Mouse (Mus musculus): Measurements from ENCODE around the gene Pbrm1. TPM values are rescaled to one million over a fixed set of nuclear protein-coding genes. Genes with fewer than 3 reads are reported as not detected.

Pbrm1 gene
- total and polyA plus RNA-seq, 3 experiments = 28.7 to 62.0 (median 32.4) TPM

DNA sequence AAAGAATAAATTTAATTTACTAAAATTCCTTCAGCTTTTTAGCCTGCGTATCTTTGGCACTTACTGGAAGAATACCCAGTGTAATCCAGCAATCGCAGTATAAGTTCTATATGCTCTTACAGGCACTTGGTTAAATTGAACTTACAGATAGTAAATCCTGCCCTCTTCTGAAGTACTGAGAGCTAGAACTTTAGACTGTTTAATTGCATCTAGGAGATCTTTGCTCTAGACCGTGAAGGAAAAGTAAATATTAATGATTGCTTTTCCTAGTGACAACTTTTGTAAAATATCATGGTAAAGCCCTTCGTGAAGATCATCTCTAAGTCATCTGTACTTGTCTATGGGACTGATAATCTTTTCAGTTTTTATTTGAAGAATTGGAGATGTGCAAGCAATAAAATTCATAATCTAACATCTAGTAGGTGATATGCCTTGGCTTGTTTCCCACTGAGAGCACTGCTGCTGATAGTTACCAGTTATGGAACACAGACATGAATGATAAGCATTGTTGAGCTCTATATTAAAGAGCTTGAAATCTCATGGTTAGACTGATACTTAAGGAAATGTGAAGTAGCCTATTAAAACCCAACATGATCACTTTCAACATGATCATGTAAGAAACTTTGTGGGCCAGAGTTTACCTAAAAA lies 50.3 kb downstream of the Pbrm1 start:
- peak; percentile 13 for DNase-seq (ENCODE audit: low read depth, low spot score)
- Histone ChIP-seq H3K4me3 (ENCODE audit: control insufficient read depth in 1 of 2, insufficient read depth in 1 of 2, low read depth in 2 of 2, low read length in 2 of 2) (no peak overlapping the region), H3K79me2 (ENCODE audit: control insufficient read depth, insufficient read depth, low read length, poor library complexity) (no peaks in the 10 kb centered on the region), H3K36me3 (ENCODE audit: control insufficient read depth in 1 of 2, insufficient read depth in 2 of 2, low read length in 2 of 2) (peaks cover 9 to 39% of the 10 kb centered on the region in 2 experiments), H3K9me3 (replicated peaks; ENCODE audit: insufficient read depth, low read length) (no peaks in the 10 kb centered on the region), H3K27me3 (ENCODE audit: control insufficient read depth in 1 of 2, insufficient read depth in 2 of 2, low read length in 2 of 2) (no peaks in the 10 kb centered on the region), H3K4me1 (ENCODE audit: control insufficient read depth in 1 of 2, insufficient read depth in 2 of 2, low read length in 2 of 2) (peaks cover 0 to 4% of the 10 kb centered on the region in 2 experiments; a peak in 1 of 4 replicates), H3K9ac (ENCODE audit: control insufficient read depth, low read depth, low read length, poor library complexity, severe bottlenecking) (no peak overlapping the region), H3K27ac (ENCODE audit: control insufficient read depth, low read depth, low read length) (no peak overlapping the region)
- TF ChIP-seq MAFK (IDR thresholded peaks at IDR 0.05; ENCODE audit: borderline replicate concordance, low read depth, low read length) (no peak), TCF12 (IDR thresholded peaks at IDR 0.05; ENCODE audit: low read depth, low read length) (peak; percentile 64; the same call in 1 of the 2 replicates), EP300 (IDR thresholded peaks at IDR 0.05; ENCODE audit: low read depth in 1 of 2, low read length in 2 of 2) (peak in 1 of 2 experiments; percentile 66; a peak in 2 of 4 replicates), GATA1 (IDR thresholded peaks at IDR 0.05; ENCODE audit: low read depth, low read length) (peak; percentile 60)

DNA sequence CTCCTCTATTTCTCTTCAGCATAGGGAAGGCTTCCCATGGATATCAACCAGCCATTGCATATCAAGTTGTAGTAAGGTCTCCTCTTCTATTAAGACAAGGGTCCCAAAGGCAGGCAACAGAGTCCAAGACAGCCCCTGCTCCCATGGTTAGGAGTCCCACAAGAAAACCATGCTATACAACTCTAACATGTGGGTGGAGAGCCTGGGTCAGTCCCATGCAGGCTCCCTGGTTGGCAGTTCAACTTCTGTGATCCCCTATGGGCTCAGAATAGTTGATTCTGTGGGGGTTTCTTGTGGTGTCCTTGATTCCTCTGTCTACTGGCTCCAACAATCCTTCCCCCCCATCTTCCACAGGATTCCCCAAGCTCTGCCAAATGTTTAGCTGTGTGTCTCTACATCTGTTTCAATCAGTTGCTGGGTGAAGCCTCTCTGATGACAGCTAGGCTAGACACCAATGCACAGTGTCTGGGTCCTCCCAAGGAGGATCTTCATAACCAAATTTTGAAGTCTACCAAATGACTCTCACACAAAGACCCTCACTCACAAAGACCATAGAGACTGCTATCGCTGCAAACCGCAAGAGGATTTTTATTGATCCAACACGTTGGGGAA lies 59.8 kb downstream of the Pbrm1 start:
- H3K4me3 ChIP-seq (ENCODE audit: control insufficient read depth in 1 of 2, insufficient read depth in 1 of 2, low read depth in 2 of 2, low read length in 2 of 2) = no peak overlapping the region
- H3K27me3 ChIP-seq (ENCODE audit: control insufficient read depth in 1 of 2, insufficient read depth in 2 of 2, low read length in 2 of 2) = no peaks in the 10 kb centered on the region
- TF ChIP-seq SIN3A (IDR thresholded peaks at IDR 0.05; ENCODE audit: low read length) (no peak), E2F4 (IDR thresholded peaks at IDR 0.05; ENCODE audit: borderline replicate concordance, low read depth, low read length) (no peak)
- H3K9ac ChIP-seq (ENCODE audit: control insufficient read depth, low read depth, low read length, poor library complexity, severe bottlenecking) = no peak overlapping the region
- peaks cover 0 to 21% of the 10 kb centered on the region in 2 experiments; a peak in 3 of 4 replicates for H3K36me3 ChIP-seq (ENCODE audit: control insufficient read depth in 1 of 2, insufficient read depth in 2 of 2, low read length in 2 of 2)
- no peaks in the 10 kb centered on the region for H3K4me1 ChIP-seq (ENCODE audit: control insufficient read depth in 1 of 2, insufficient read depth in 2 of 2, low read length in 2 of 2)
- no peak overlapping the region for H3K27ac ChIP-seq (ENCODE audit: control insufficient read depth, low read depth, low read length)
- DNase-seq (ENCODE audit: low read depth, low spot score) = no peak
- H3K79me2 ChIP-seq (ENCODE audit: control insufficient read depth, insufficient read depth, low read length, poor library complexity) = no peaks in the 10 kb centered on the region; the same call in 1 of the 2 replicates
- H3K9me3 ChIP-seq (replicated peaks; ENCODE audit: insufficient read depth, low read length) = no peaks in the 10 kb centered on the region

DNA sequence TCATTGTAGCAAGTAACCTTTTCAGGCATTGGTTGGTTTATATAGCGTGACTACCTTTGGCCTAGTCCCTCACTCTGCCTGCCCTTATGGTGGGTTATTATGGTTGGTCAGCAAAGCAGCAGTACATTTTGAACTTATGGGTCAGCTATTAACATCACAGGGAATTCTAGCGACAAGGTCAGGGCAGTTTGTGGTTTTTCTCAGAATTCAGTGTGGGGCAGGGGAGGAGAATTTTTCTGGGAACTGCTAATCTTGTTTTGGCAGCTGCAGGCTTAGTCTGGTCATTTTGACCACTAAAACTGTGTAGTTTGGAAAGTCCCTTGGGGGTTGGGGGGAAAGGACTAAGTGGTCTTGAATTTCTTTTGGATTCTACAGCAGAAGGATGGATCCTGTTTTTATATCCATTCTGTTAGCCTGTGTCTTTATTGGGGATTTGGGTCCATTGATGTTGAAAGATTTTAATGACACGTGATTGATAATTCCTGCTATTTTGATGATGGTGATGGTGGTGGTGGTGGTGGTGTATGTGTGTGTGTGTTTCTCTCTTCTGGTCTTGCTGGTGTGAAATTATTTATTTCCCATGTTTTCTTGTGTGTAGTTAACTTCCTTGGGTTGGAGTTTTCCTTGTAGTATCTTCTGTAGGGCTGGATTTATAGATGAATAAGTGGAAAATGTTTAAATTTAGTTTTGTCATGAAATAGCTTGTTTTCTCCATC lies 60.5 kb downstream of the Pbrm1 start:
- H3K27ac ChIP-seq (ENCODE audit: control insufficient read depth, low read depth, low read length) = no peak overlapping the region
- no peaks in the 10 kb centered on the region for H3K9me3 ChIP-seq (replicated peaks; ENCODE audit: insufficient read depth, low read length)
- TF ChIP-seq ELF1 (IDR thresholded peaks at IDR 0.05; ENCODE audit: low read depth, low read length) (no peak), TAL1 (IDR thresholded peaks at IDR 0.05; ENCODE audit: low read length) (peak; percentile 35), E2F4 (IDR thresholded peaks at IDR 0.05; ENCODE audit: borderline replicate concordance, low read depth, low read length) (no peak), KAT2A (conservative IDR thresholded peaks at IDR 0.05; ENCODE audit: low read depth, low read length) (no peak), RCOR1 (IDR thresholded peaks at IDR 0.05; ENCODE audit: low read depth, low read length) (no peak)
- DNase-seq (ENCODE audit: low read depth, low spot score) = no peak
- H3K27me3 ChIP-seq (ENCODE audit: control insufficient read depth in 1 of 2, insufficient read depth in 2 of 2, low read length in 2 of 2) = no peaks in the 10 kb centered on the region
- H3K9ac ChIP-seq (ENCODE audit: control insufficient read depth, low read depth, low read length, poor library complexity, severe bottlenecking) = no peak overlapping the region
- H3K4me1 ChIP-seq (ENCODE audit: control insufficient read depth in 1 of 2, insufficient read depth in 2 of 2, low read length in 2 of 2) = no peaks in the 10 kb centered on the region
- H3K36me3 ChIP-seq (ENCODE audit: control insufficient read depth in 1 of 2, insufficient read depth in 2 of 2, low read length in 2 of 2) = peaks cover 0 to 29% of the 10 kb centered on the region in 2 experiments; a peak in 3 of 4 replicates
- H3K4me3 ChIP-seq (ENCODE audit: control insufficient read depth in 1 of 2, insufficient read depth in 1 of 2, low read depth in 2 of 2, low read length in 2 of 2) = no peak overlapping the region
- H3K79me2 ChIP-seq (ENCODE audit: control insufficient read depth, insufficient read depth, low read length, poor library complexity) = no peaks in the 10 kb centered on the region; the same call in 1 of the 2 replicates

Data from MEL (cell line).